Mouse (Mus musculus) spleen, adult 2 months (tissue): Measurements from ENCODE around the gene Sphk2.

Source experiments
- CTCF ChIP-seq: fragments of 200-500 bp; IDR thresholded peaks from 2 replicates; pipeline ENCODE4 v1.5.1; 2011; ENCODE audit warnings: mild to moderate bottlenecking, inconsistent platforms; ENCODE audit not compliant: insufficient read depth, insufficient read length, insufficient replicate concordance; ENCODE audit errors: extremely low read depth
- POLR2A ChIP-seq: fragments of 200-500 bp; IDR thresholded peaks from 2 replicates; pipeline ENCODE4 v1.6.1; 2011; ENCODE audit warnings: low read depth, low read length, inconsistent platforms

DNA sequence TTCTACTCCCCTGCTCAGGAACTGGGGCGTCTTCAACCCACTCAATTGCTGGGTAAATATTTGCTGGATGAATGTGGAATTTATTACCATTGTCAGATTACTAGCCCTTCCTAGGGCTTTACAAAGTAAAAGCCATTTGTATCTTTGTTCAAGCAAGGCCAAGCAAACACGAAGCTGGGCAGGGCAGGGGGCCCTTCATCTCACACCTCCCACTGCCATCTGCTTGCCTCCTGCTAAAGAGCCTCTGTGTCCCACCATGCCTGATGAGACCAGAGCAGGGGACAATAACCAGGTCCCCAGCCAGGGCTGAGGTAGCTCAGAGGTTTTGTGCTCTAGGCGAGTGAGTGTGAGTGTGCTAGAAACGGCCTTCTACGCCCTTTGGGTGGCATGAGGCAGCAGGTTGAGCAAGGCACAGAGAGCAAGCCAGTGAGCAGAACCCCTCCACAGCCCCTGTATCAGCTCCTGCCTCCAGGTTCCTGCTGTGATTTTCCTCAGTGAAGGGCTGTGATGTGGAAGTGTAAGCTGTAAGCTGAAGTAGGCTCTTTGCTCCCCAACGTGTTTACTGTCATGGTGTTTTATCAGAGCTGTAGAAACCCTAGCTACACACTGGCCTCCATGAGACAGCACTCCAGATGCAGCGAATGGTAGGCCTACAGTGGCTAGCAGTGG is 40.0 kb downstream of the Sphk2 start:
- no peak for TF ChIP-seq POLR2A
- TF ChIP-seq CTCF: no peak
